Mouse (Mus musculus) cerebellum, adult 2 months (tissue): ENCODE results near the gene R3hdm2.

ENCODE experiments used
- CTCF ChIP-seq: fragments of 200-500 bp; IDR thresholded peaks from 2 replicates; pipeline ENCODE4 v1.5.1; 2011; ENCODE audit warnings: low read depth, mild to moderate bottlenecking, control low read depth, low read length, moderate library complexity, borderline replicate concordance; ENCODE audit not compliant: insufficient read depth
- POLR2A ChIP-seq: fragments of 200-500 bp; IDR thresholded peaks from 2 replicates; pipeline ENCODE4 v1.6.1; 2011; ENCODE audit warnings: low read length, control low read depth, borderline replicate concordance; ENCODE audit not compliant: insufficient read depth

GRCm38 (mm10) chr10:127420676-127421353 is 40.7 kb downstream of the R3hdm2 start:
- TF ChIP-seq CTCF (no peak), POLR2A (peak; percentile 32; the same call in 1 of the 2 replicates)
